Mouse (Mus musculus) midbrain, embryonic 16.5 days (tissue): ENCODE measurements at regions not wholly inside any gene's neighbourhood (a gene's known extent, or its start where the extent isn't known, plus 50 kb on each side); places are given as distances from the start of the nearest gene placed in this dataset.
A peak's percentile ranks its signal among the peaks of the same experiment; 100 is the strongest.
"Not testable (repeated sequence)": the region's sequence is repeated elsewhere in the genome, so short reads cannot be mapped to it uniquely, and the experiment has no call there.

Experiments
- ATAC-seq: fragments of 200-750 bp; cut with Nextera tagmentation; 2 replicates; pipeline ENCODE4 v1.8.0; 2017; ENCODE audit warnings: moderate TSS enrichment
- H3K27ac ChIP-seq: fragments of 300-500 bp; sonication (generic); 2 replicates; pipeline ENCODE4 v1.5.1; 2014; ENCODE audit warnings: mild to moderate bottlenecking, low read length, mixed read lengths
- H3K27me3 ChIP-seq: fragments of 300-500 bp; sonication (generic); 2 replicates; pipeline ENCODE4 v1.6.1; 2014; ENCODE audit warnings: low read depth, low read length, mixed read lengths; ENCODE audit not compliant: control insufficient read depth, insufficient read depth
- H3K36me3 ChIP-seq: fragments of 300-500 bp; sonication (generic); 2 replicates; pipeline ENCODE4 v1.6.1; 2014; ENCODE audit warnings: mild to moderate bottlenecking, low read length, moderate library complexity, mixed read lengths; ENCODE audit not compliant: control insufficient read depth, insufficient read depth
- H3K4me1 ChIP-seq: fragments of 300-500 bp; sonication (generic); 2 replicates; pipeline ENCODE4 v1.6.1; 2014; ENCODE audit warnings: mild to moderate bottlenecking, low read length, mixed read lengths; ENCODE audit not compliant: control insufficient read depth, insufficient read depth
- H3K4me2 ChIP-seq: fragments of 300-500 bp; sonication (generic); 2 replicates; pipeline ENCODE4 v1.6.1; 2014; ENCODE audit warnings: mild to moderate bottlenecking, low read length, mixed read lengths
- H3K4me3 ChIP-seq: fragments of 300-500 bp; sonication (generic); 2 replicates; pipeline ENCODE4 v1.5.1; 2014; ENCODE audit warnings: low read depth, mild to moderate bottlenecking, low read length, moderate library complexity, mixed read lengths
- H3K9ac ChIP-seq: fragments of 300-500 bp; sonication (generic); 2 replicates; pipeline ENCODE4 v1.6.1; 2014; ENCODE audit warnings: low read depth, low read length, mixed read lengths
- H3K9me3 ChIP-seq: fragments of 300-500 bp; sonication (generic); replicated peaks from 2 replicates; pipeline ENCODE4 v1.6.1; 2014; ENCODE audit warnings: mild to moderate bottlenecking, low read length, mixed read lengths; ENCODE audit not compliant: control insufficient read depth, poor library complexity, severe bottlenecking
- WGBS: fragments of 180-500 bp; shearing (Covaris S2); extraction: QIAGEN DNeasy Blood & Tissue Kit; methylation state at CpG from one replicate; pipeline ENCODE4 v1.1.7; 2014; 5-methylcytosine and 5-hydroxymethylcytosine counted together

DNA sequence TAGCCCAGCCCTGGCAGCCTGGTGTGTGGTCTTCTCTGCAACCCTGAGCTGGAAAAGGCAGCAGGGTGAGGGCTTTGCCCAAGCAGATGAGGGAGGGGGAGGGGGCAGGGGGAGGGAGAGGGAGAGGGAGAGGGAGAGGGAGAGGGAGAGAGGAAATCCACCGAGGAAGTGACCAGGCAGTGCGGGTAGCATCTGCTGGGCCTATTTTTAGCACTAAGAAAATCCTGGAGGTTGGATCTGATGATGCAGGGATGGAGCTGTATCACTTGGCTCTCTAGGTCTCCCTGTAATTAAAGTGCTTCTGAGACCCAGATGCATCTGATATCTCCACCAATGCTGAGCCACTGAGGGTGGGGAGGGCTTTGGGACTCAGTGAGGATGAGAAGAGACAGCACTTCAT lies 61.2 kb upstream of the Atxn1 start:
- Histone ChIP-seq H3K4me2 (no peak overlapping the region), H3K36me3 (no peaks in the 10 kb centered on the region), H3K4me1 (peaks cover 6% of the 10 kb centered on the region; the same call in 1 of the 2 replicates), H3K9me3 (no peaks in the 10 kb centered on the region), H3K27me3 (no peaks in the 10 kb centered on the region), H3K9ac (no peak overlapping the region), H3K4me3 (no peak overlapping the region), H3K27ac (no peak overlapping the region)
- WGBS: 33% methylated on average over 2 of the region's 2 CpGs
- no peak for ATAC-seq

DNA sequence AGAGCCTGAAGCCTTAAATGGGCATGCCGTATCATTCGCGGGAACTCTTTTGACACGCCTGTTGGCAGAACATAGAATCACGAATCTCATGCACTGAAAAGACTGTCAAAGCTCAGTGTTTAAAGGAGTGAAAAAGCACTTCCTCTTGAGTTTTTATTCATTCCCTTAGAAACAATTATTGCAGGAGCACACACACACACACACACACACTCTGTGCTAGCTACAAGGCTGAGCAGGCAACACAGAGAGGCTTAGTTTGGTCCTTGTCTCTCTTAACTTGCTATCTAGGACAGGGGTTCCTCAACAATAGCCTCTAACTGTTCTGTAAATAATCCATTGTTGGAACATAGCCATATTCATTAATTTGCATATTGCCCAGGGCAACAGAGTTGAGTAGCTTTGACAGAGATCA lies 58.8 kb upstream of the Atxn1 start:
- no peak overlapping the region for H3K27ac ChIP-seq
- H3K4me1 ChIP-seq: peaks cover 6% of the 10 kb centered on the region; the same call in 1 of the 2 replicates
- H3K9me3 ChIP-seq: no peaks in the 10 kb centered on the region
- H3K4me2 ChIP-seq: no peak overlapping the region
- WGBS: 47% methylated on average over 5 of the region's 5 CpGs
- ATAC-seq: peak; percentile 66; the same call in 1 of the 2 replicates
- H3K27me3 ChIP-seq: no peaks in the 10 kb centered on the region
- no peaks in the 10 kb centered on the region for H3K36me3 ChIP-seq
- H3K9ac ChIP-seq: no peak overlapping the region
- H3K4me3 ChIP-seq: no peak overlapping the region

DNA sequence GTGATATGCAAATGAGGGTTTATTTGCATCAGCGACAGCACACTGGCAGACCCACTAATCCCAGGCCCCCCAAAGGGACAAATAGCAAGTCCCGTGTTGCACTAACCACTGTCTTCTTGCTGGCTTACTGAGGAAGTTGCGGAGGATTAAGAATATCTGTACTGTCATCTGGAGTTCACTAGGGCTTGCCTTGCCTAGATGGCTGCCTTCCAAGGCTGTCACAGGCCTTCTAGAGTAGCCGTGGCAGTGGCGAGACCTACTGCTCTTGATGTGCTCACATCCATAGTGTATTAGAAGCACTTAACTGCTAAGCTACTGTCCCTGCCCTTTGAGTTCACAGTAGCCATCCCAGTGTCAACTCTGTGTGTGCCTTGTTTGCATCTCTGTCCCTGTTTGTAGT lies 58.4 kb upstream of the Atxn1 start:
- Histone ChIP-seq H3K27ac (no peak overlapping the region), H3K4me2 (no peak overlapping the region), H3K4me1 (peaks cover 6% of the 10 kb centered on the region; the same call in 1 of the 2 replicates), H3K4me3 (no peak overlapping the region), H3K9ac (no peak overlapping the region), H3K9me3 (no peaks in the 10 kb centered on the region), H3K27me3 (no peaks in the 10 kb centered on the region), H3K36me3 (no peaks in the 10 kb centered on the region)
- no peak for ATAC-seq
- 11% methylated on average over 5 of the region's 5 CpGs for WGBS

DNA sequence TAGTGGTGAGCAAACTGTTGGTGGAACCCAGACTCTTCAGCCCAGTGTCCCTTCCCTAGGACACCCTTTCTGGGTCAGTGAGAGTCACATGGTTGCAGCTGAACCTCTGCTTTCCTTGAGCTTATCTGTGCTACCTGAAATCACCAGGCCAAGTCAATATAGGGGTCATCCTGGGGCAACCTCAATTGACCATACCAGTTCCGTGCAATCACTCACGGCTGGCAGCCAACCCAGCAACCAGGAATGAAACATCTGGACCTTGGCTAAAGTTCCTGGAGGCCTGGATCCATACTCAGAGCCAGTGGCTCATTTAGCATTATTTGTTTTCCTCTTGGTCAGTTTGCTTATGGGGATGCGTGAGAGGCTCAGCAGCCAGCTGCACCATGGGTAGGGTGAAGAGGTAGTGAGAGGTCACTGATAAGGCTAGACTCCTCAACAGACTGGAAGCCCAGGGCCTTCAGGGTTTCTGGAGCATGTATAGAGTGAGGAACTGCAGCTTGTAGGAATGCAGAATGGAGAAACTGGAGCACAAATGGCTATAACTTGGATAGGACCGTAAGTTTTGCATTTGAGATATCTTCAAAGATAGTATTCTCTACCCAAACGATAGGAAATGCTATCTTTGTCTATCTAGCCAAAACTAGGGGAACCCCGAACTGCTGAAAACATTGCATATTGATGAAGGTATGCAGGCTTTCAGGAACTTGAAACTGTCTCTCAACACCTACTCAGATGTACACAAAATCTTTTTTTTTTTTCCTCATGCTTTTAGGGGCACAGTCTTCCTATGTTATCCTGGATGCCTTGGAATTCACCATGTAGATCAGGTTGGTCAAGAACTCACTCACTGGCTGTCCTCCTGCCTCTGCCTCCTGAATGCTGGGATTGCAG lies 56.4 kb upstream of the Atxn1 start:
- no peaks in the 10 kb centered on the region for H3K9me3 ChIP-seq
- no peaks in the 10 kb centered on the region for H3K27me3 ChIP-seq
- H3K4me2 ChIP-seq: no peak overlapping the region
- H3K36me3 ChIP-seq: no peaks in the 10 kb centered on the region
- H3K9ac ChIP-seq: no peak overlapping the region
- WGBS: 91% methylated on average over 6 of the region's 6 CpGs
- H3K4me3 ChIP-seq: no peak overlapping the region
- no peak for ATAC-seq
- H3K4me1 ChIP-seq: peaks cover 6% of the 10 kb centered on the region; the same call in 1 of the 2 replicates
- no peak overlapping the region for H3K27ac ChIP-seq

DNA sequence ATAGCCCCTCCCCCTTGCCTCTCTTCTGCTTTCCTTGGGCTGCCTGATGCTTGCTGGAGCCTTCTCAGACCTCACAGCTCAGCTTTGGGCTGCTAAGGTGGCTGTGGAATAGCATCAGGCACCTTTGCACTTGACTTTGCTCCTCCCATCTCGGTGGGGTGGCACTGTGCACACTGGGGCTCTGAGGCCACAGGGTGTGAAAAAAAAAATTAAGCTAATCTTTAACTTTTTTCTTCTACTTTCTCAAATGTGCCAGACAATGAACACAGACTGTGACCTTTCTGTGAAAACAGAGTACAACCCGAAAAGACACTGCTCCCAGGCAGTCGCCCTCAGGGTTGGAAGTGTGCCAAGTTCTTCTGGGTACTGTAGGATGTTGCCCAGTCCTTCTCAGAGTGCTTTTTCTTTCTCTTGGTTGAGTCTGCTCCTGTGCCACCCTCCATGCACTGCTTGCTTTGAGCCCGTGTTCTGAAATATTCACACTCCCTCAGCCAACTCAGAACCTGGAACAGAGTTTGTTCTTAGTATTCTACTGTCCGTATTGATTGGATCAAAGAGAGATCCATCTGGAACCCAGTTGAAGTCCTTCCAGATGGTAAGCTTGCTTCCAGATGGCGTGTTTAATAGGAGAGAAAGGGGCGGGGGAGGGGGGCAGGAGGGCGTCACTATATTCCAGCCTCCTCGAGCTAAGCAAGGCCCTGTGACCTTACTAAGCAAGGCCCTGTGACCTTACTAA lies 54.8 kb upstream of the Atxn1 start:
- WGBS: 42% methylated on average over 9 of the region's 9 CpGs
- Histone ChIP-seq H3K9ac (no peak overlapping the region), H3K27me3 (no peaks in the 10 kb centered on the region), H3K27ac (no peak overlapping the region), H3K4me1 (peaks cover 6% of the 10 kb centered on the region; the same call in 1 of the 2 replicates), H3K4me3 (no peak overlapping the region), H3K9me3 (no peaks in the 10 kb centered on the region), H3K4me2 (no peak overlapping the region), H3K36me3 (no peaks in the 10 kb centered on the region)
- ATAC-seq: no peak

DNA sequence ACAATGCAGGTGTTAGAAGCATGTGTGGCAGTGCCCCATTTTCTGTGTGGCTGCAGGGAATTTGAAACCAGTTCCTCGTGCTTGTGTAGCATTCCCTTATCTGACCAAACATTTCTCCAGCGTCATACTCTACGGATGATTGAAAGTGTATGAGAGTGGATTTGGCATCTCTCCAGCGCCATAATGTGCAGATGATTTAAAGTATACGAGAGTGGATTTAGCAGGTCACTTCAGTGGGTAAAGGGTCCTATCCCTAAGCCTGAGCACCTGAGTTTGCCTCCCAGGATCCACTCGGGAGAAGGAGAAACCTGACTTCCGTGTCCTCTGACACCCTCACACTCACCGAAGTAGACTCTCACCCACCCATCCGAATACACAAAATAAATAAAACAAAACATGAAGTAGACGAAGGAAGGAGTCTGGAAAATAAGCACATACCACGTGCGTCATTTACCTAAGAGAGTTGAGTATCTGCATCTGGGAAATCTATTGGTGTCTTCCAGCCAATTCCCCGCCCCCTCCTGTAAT lies 54.2 kb upstream of the Atxn1 start:
- no peaks in the 10 kb centered on the region for H3K27me3 ChIP-seq
- WGBS: 75% methylated on average over 13 of the region's 13 CpGs
- no peak overlapping the region for H3K4me2 ChIP-seq
- H3K27ac ChIP-seq: no peak overlapping the region
- H3K9ac ChIP-seq: no peak overlapping the region
- no peaks in the 10 kb centered on the region for H3K9me3 ChIP-seq
- H3K4me3 ChIP-seq: no peak overlapping the region
- H3K36me3 ChIP-seq: no peaks in the 10 kb centered on the region
- H3K4me1 ChIP-seq: peaks cover 6% of the 10 kb centered on the region; the same call in 1 of the 2 replicates
- no peak for ATAC-seq

DNA sequence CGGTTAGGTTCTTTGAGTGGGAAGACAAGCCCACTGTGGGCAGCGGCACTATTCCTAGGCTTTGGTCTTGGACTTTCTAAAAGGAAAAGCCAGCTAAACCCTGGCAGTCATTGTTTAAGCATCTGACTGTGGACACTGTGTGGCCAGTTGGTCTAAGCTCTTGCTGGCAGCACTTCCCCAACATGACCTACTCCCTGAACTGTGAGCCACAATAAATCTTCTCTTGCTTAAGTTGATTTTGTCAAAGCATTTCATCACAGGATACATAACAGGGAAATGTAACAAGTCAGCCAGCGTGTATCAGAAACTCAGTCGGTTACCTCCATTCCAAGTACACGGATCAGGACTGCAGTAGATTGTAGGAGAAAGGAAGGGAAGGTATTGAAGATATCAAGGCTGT lies 52.9 kb upstream of the Atxn1 start:
- no peak for ATAC-seq
- Histone ChIP-seq H3K4me1 (no peaks in the 10 kb centered on the region; the same call in 1 of the 2 replicates), H3K27ac (no peak overlapping the region), H3K9me3 (no peaks in the 10 kb centered on the region), H3K9ac (no peak overlapping the region), H3K36me3 (no peaks in the 10 kb centered on the region), H3K4me3 (no peak overlapping the region), H3K27me3 (no peaks in the 10 kb centered on the region), H3K4me2 (no peak overlapping the region)
- 95% methylated on average over 5 of the region's 5 CpGs for WGBS

DNA sequence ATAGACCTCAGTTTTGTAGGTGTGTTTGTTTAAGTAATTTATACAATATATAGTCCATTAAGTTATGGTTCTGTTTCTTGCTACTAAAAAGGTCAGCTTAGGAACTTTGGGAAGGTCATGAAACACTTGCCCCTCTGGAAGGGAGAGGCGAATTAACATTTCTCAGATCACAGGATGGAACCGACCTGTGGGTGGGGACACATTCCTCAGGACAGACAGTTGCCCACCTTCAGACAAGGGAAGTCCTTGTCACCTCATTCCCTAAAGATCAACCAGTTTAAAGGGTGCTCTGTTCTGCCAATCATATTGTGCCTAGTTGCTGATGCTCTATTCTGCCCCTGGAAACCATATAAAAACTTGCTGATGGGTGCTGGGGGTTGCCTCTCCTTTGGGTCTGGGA lies 52.2 kb upstream of the Atxn1 start:
- not testable (repeated sequence) for ATAC-seq, H3K36me3 ChIP-seq, H3K4me3 ChIP-seq

DNA sequence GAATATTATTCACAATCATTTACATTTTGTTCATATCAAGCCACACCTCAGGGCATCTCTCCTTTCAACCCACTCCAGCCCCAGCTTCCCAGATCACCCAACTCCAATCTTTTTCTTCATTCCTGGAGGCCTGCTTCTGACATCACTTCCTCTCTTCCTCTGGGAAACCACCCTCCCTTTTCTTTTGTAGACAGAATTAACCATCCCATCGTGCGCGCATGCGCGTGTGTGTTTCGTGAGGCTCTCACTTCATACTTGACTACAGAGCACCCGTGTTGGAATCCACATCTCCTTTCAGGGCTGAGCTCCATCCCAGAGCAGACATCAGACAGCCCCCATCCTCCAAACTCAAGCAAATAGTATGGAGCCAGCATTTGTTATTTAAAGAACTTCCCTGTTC lies 50.4 kb upstream of the Atxn1 start:
- Histone ChIP-seq H3K27me3 (no peaks in the 10 kb centered on the region), H3K27ac (no peak overlapping the region), H3K36me3 (no peaks in the 10 kb centered on the region), H3K9me3 (no peaks in the 10 kb centered on the region), H3K4me1 (no peaks in the 10 kb centered on the region), H3K4me3 (no peak overlapping the region), H3K9ac (no peak overlapping the region), H3K4me2 (no peak overlapping the region)
- no peak for ATAC-seq
- 82% methylated on average over 7 of the region's 7 CpGs for WGBS

More for the DNA sequence above, 52.2 kb upstream of the Atxn1 start:
- H3K9me3 ChIP-seq, H3K27ac ChIP-seq, H3K4me2 ChIP-seq, H3K27me3 ChIP-seq, H3K4me1 ChIP-seq, H3K9ac ChIP-seq: not testable (repeated sequence)
- WGBS: 81% methylated on average over 2 of the region's 2 CpGs
